Mouse (Mus musculus): Measurements from ENCODE around the gene Disp3. TPM values are rescaled to one million over a fixed set of nuclear protein-coding genes. Genes with fewer than 3 reads are reported as not detected.

Disp3 gene
- polyA plus RNA-seq (2014; fragmentation: Nextera tagmentation; extraction: Ambion mirVana), result 13.1 and 14.2 TPM in 2 replicates

- H3K4me2 ChIP-seq (ENCODE audit: low read depth), result peak within 1 kb of the TSS; percentile 79
- peaks cover 3% of the 10 kb centered on the region; the same call in 1 of the 2 replicates for H3K27me3 ChIP-seq (ENCODE audit: control insufficient read depth, insufficient read depth, low read length)
- H3K9ac ChIP-seq (ENCODE audit: low read length), result peak within 1 kb of the TSS; percentile 78
- peak within 1 kb of the TSS; percentile 54; the same call in 1 of the 2 replicates for H3K27ac ChIP-seq (ENCODE audit: low read depth, low read length)
- DNase-seq (ENCODE audit: low spot score) (no peak), ATAC-seq (ENCODE audit: insufficient read depth, low FRiP score, low TSS enrichment) (peak; percentile 77)
- H3K36me3 ChIP-seq (ENCODE audit: control insufficient read depth, insufficient read depth, low read length), result no peaks in the 10 kb centered on the region
- WGBS, result under 1% methylated on average over 35 of the region's 54 CpGs
- peaks cover 24% of the 10 kb centered on the region for H3K4me1 ChIP-seq (ENCODE audit: control insufficient read depth, insufficient read depth, low read length)
- peak within 1 kb of the TSS; percentile 50 for H3K4me3 ChIP-seq (ENCODE audit: low read depth, low read length)
- no peaks in the 10 kb centered on the region for H3K9me3 ChIP-seq (ENCODE audit: control insufficient read depth, low read length)
Measured at GRCm38 (mm10) chr4:148287476-148288054, at the start of gene Disp3. Disp3 (minus strand) TSS chr4:148287965.

GRCm38 (mm10) chr4:148330269-148330668, 42.5 kb upstream of the Disp3 start:
- 71% methylated on average over 2 of the region's 2 CpGs for WGBS
- H3K9me3 ChIP-seq (ENCODE audit: control insufficient read depth, low read length), result no peaks in the 10 kb centered on the region

GRCm38 (mm10) chr4:148329431-148329830, 41.7 kb upstream of the Disp3 start:
- Histone ChIP-seq H3K4me2 (ENCODE audit: low read depth) (no peak overlapping the region), H3K9ac (ENCODE audit: low read length) (no peak overlapping the region), H3K27me3 (ENCODE audit: control insufficient read depth, insufficient read depth, low read length) (no peaks in the 10 kb centered on the region), H3K36me3 (ENCODE audit: control insufficient read depth, insufficient read depth, low read length) (no peaks in the 10 kb centered on the region), H3K4me3 (ENCODE audit: low read depth, low read length) (no peak overlapping the region), H3K4me1 (ENCODE audit: control insufficient read depth, insufficient read depth, low read length) (peaks cover 13% of the 10 kb centered on the region; the same call in 1 of the 2 replicates), H3K27ac (ENCODE audit: low read depth, low read length) (no peak overlapping the region), H3K9me3 (ENCODE audit: control insufficient read depth, low read length) (no peaks in the 10 kb centered on the region)
- 63% methylated on average over 11 of the region's 11 CpGs for WGBS
- no peak for ATAC-seq (ENCODE audit: insufficient read depth, low FRiP score, low TSS enrichment)
- DNase-seq (ENCODE audit: low spot score), result no peak

More at GRCm38 (mm10) chr4:148330269-148330668, 42.5 kb upstream of the Disp3 start:
- Histone ChIP-seq H3K36me3 (ENCODE audit: control insufficient read depth, insufficient read depth, low read length) (no peaks in the 10 kb centered on the region), H3K4me3 (ENCODE audit: low read depth, low read length) (no peak overlapping the region), H3K9ac (ENCODE audit: low read length) (no peak overlapping the region), H3K4me2 (ENCODE audit: low read depth) (no peak overlapping the region), H3K27ac (ENCODE audit: low read depth, low read length) (no peak overlapping the region), H3K4me1 (ENCODE audit: control insufficient read depth, insufficient read depth, low read length) (peaks cover 13% of the 10 kb centered on the region; the same call in 1 of the 2 replicates), H3K27me3 (ENCODE audit: control insufficient read depth, insufficient read depth, low read length) (no peaks in the 10 kb centered on the region)
- DNase-seq (ENCODE audit: low spot score), result no peak
- no peak for ATAC-seq (ENCODE audit: insufficient read depth, low FRiP score, low TSS enrichment)

- 76% methylated on average over 1 of the region's 1 CpGs for WGBS
- Histone ChIP-seq H3K27ac (ENCODE audit: low read depth, low read length) (no peak overlapping the region), H3K36me3 (ENCODE audit: control insufficient read depth, insufficient read depth, low read length) (no peaks in the 10 kb centered on the region), H3K9me3 (ENCODE audit: control insufficient read depth, low read length) (no peaks in the 10 kb centered on the region), H3K27me3 (ENCODE audit: control insufficient read depth, insufficient read depth, low read length) (no peaks in the 10 kb centered on the region), H3K4me3 (ENCODE audit: low read depth, low read length) (no peak overlapping the region), H3K4me2 (ENCODE audit: low read depth) (no peak overlapping the region), H3K9ac (ENCODE audit: low read length) (no peak overlapping the region), H3K4me1 (ENCODE audit: control insufficient read depth, insufficient read depth, low read length) (peaks cover 13% of the 10 kb centered on the region; the same call in 1 of the 2 replicates)
- DNase-seq (ENCODE audit: low spot score) (no peak), ATAC-seq (ENCODE audit: insufficient read depth, low FRiP score, low TSS enrichment) (no peak)
Measured at GRCm38 (mm10) chr4:148328237-148328636, 40.5 kb upstream of the Disp3 start.

- ATAC-seq (ENCODE audit: insufficient read depth, low FRiP score, low TSS enrichment), result peak; percentile 75
- no peaks in the 10 kb centered on the region for H3K27me3 ChIP-seq (ENCODE audit: control insufficient read depth, insufficient read depth, low read length)
- H3K36me3 ChIP-seq (ENCODE audit: control insufficient read depth, insufficient read depth, low read length), result no peaks in the 10 kb centered on the region
- 0 out of 2 replicates have a peak overlapping the region, but pooled peaks have one; percentile 29 for H3K9ac ChIP-seq (ENCODE audit: low read length)
- DNase-seq (ENCODE audit: low spot score), result peak; percentile 78
- 6% methylated on average over 19 of the region's 19 CpGs for WGBS
- H3K4me2 ChIP-seq (ENCODE audit: low read depth), result peak overlapping the region; percentile 31
- peak overlapping the region; percentile 60 for H3K27ac ChIP-seq (ENCODE audit: low read depth, low read length)
- H3K4me3 ChIP-seq (ENCODE audit: low read depth, low read length), result no peak overlapping the region
- no peaks in the 10 kb centered on the region for H3K9me3 ChIP-seq (ENCODE audit: control insufficient read depth, low read length)
- H3K4me1 ChIP-seq (ENCODE audit: control insufficient read depth, insufficient read depth, low read length), result peaks cover 18% of the 10 kb centered on the region
Measured at GRCm38 (mm10) chr4:148327266-148327997, 39.7 kb upstream of the Disp3 start.

GRCm38 (mm10) chr4:148326791-148327190, 39.0 kb upstream of the Disp3 start:
- Histone ChIP-seq H3K9ac (ENCODE audit: low read length) (no peak overlapping the region), H3K36me3 (ENCODE audit: control insufficient read depth, insufficient read depth, low read length) (no peaks in the 10 kb centered on the region), H3K27ac (ENCODE audit: low read depth, low read length) (no peak overlapping the region; the same call in 1 of the 2 replicates), H3K4me1 (ENCODE audit: control insufficient read depth, insufficient read depth, low read length) (peaks cover 24% of the 10 kb centered on the region), H3K27me3 (ENCODE audit: control insufficient read depth, insufficient read depth, low read length) (no peaks in the 10 kb centered on the region), H3K4me3 (ENCODE audit: low read depth, low read length) (no peak overlapping the region), H3K9me3 (ENCODE audit: control insufficient read depth, low read length) (no peaks in the 10 kb centered on the region), H3K4me2 (ENCODE audit: low read depth) (peak overlapping the region; percentile 31; the same call in 1 of the 2 replicates)
- 41% methylated on average over 8 of the region's 8 CpGs for WGBS
- ATAC-seq (ENCODE audit: insufficient read depth, low FRiP score, low TSS enrichment), result 0 out of 2 replicates have a peak, but pooled peaks have one; percentile 32
- DNase-seq (ENCODE audit: low spot score), result no peak

- Histone ChIP-seq H3K4me2 (ENCODE audit: low read depth) (no peak overlapping the region), H3K27me3 (ENCODE audit: control insufficient read depth, insufficient read depth, low read length) (no peaks in the 10 kb centered on the region), H3K36me3 (ENCODE audit: control insufficient read depth, insufficient read depth, low read length) (no peaks in the 10 kb centered on the region), H3K27ac (ENCODE audit: low read depth, low read length) (no peak overlapping the region), H3K4me3 (ENCODE audit: low read depth, low read length) (no peak overlapping the region), H3K9me3 (ENCODE audit: control insufficient read depth, low read length) (no peaks in the 10 kb centered on the region), H3K4me1 (ENCODE audit: control insufficient read depth, insufficient read depth, low read length) (peaks cover 32% of the 10 kb centered on the region), H3K9ac (ENCODE audit: low read length) (no peak overlapping the region)
- WGBS, result 78% methylated on average over 3 of the region's 3 CpGs
- DNase-seq (ENCODE audit: low spot score) (no peak), ATAC-seq (ENCODE audit: insufficient read depth, low FRiP score, low TSS enrichment) (no peak)
Measured at GRCm38 (mm10) chr4:148325951-148326350, 38.2 kb upstream of the Disp3 start.

GRCm38 (mm10) chr4:148325057-148325456, 37.3 kb upstream of the Disp3 start:
- no peak overlapping the region for H3K9ac ChIP-seq (ENCODE audit: low read length)
- H3K4me1 ChIP-seq (ENCODE audit: control insufficient read depth, insufficient read depth, low read length), result peaks cover 32% of the 10 kb centered on the region
- H3K36me3 ChIP-seq (ENCODE audit: control insufficient read depth, insufficient read depth, low read length), result no peaks in the 10 kb centered on the region
- no peak overlapping the region for H3K4me2 ChIP-seq (ENCODE audit: low read depth)
- no peak overlapping the region for H3K4me3 ChIP-seq (ENCODE audit: low read depth, low read length)
- 29% methylated on average over 2 of the region's 2 CpGs for WGBS
- DNase-seq (ENCODE audit: low spot score), result no peak
- H3K27ac ChIP-seq (ENCODE audit: low read depth, low read length), result no peak overlapping the region
- no peak for ATAC-seq (ENCODE audit: insufficient read depth, low FRiP score, low TSS enrichment)
- H3K9me3 ChIP-seq (ENCODE audit: control insufficient read depth, low read length), result no peaks in the 10 kb centered on the region
- H3K27me3 ChIP-seq (ENCODE audit: control insufficient read depth, insufficient read depth, low read length), result no peaks in the 10 kb centered on the region
